Mouse (Mus musculus) MEL (cell line): ENCODE results near the gene Sema4f.

Source experiments
- CTCF ChIP-seq, 3 experiments: IDR thresholded peaks in 2 of 3; conservative IDR thresholded peaks in 1 of 3; 2 replicates each; pipeline ENCODE4 v1.5.1; 2011 to 2012; ENCODE audit warnings: low read length in 3 of 3, low read depth in 2 of 3, mild to moderate bottlenecking in 2 of 3, improper control_type of control experiment in 1 of 3, inconsistent platforms in 1 of 3, mixed read lengths in 1 of 3, moderate library complexity in 1 of 3; ENCODE audit not compliant: control insufficient read depth in 1 of 3, insufficient read depth in 1 of 3, poor library complexity in 1 of 3, severe bottlenecking in 1 of 3
- E2F4 ChIP-seq: IDR thresholded peaks from 2 replicates; pipeline ENCODE4 v1.6.1; 2011; ENCODE audit warnings: low read depth, low read length, improper control_type of control experiment, borderline replicate concordance
- EP300 ChIP-seq, 2 experiments: IDR thresholded peaks; 2 replicates each; pipeline ENCODE4 v1.6.1; 2011; ENCODE audit warnings: improper control_type of control experiment in 2 of 2, low read length in 2 of 2, low read depth in 1 of 2, mild to moderate bottlenecking in 1 of 2
- MAX ChIP-seq: IDR thresholded peaks from 2 replicates; pipeline ENCODE4 v1.6.1; 2011; ENCODE audit warnings: low read length, improper control_type of control experiment
- MYC ChIP-seq: IDR thresholded peaks from 2 replicates; pipeline ENCODE4 v1.6.1; 2011; ENCODE audit warnings: low read depth, mild to moderate bottlenecking, low read length, improper control_type of control experiment, moderate library complexity
- POLR2A ChIP-seq, 2 experiments: IDR thresholded peaks; 2 replicates each; pipeline ENCODE4 v1.6.1; 2011 to 2012; ENCODE audit warnings: low read length in 2 of 2, mild to moderate bottlenecking in 2 of 2, control low read depth in 1 of 2, improper control_type of control experiment in 1 of 2, low read depth in 1 of 2, moderate library complexity in 1 of 2; ENCODE audit not compliant: control insufficient read depth in 1 of 2, insufficient read depth in 1 of 2, poor library complexity in 1 of 2
- SIN3A ChIP-seq: IDR thresholded peaks from 2 replicates; pipeline ENCODE4 v1.6.1; 2012; ENCODE audit warnings: low read length, improper control_type of control experiment, inconsistent platforms
- TAL1 ChIP-seq: IDR thresholded peaks from 2 replicates; pipeline ENCODE4 v1.6.1; 2012; ENCODE audit warnings: mild to moderate bottlenecking, inconsistent platforms, low read length, moderate library complexity, mixed read lengths
- TCF12 ChIP-seq: IDR thresholded peaks from 2 replicates; pipeline ENCODE4 v1.6.1; 2014; ENCODE audit warnings: low read depth, mild to moderate bottlenecking, inconsistent platforms, low read length, improper control_type of control experiment, moderate library complexity
- UBTF ChIP-seq: IDR thresholded peaks from 2 replicates; pipeline ENCODE4 v1.6.1; 2012; ENCODE audit warnings: low read depth, mild to moderate bottlenecking, inconsistent platforms, low read length, improper control_type of control experiment, moderate library complexity, borderline replicate concordance; ENCODE audit not compliant: insufficient read depth
- ZMIZ1 ChIP-seq: IDR thresholded peaks from 2 replicates; pipeline ENCODE4 v1.6.1; 2012; ENCODE audit warnings: low read depth, mild to moderate bottlenecking, inconsistent platforms, low read length, improper control_type of control experiment, moderate library complexity
- ZNF384 ChIP-seq: IDR thresholded peaks from 2 replicates; pipeline ENCODE4 v1.6.1; 2012; ENCODE audit warnings: low read depth, mild to moderate bottlenecking, inconsistent platforms, low read length, improper control_type of control experiment

DNA sequence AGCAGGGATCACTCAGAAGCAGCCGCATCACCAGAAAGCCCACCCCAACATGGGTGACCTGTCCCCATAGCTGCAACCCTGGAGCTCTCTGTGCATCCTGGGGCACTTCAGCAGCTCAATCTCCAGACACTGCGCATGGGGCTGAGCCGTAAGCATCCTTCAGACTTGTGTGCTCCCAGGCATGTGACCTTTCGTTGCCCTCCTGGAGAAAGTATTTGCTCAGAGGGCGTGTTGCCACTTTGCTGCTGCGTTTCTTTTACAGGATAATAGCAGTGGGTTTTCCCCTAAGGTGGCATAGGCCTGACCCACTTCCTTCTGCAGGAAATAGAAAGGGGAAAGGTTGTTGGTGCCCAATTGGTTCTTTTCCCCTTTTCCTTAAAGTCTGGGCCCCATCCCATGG, 48.1 kb downstream of the Sema4f start:
- TF ChIP-seq MAX (no peak), EP300 (IDR thresholded peaks at IDR 0.05; ENCODE audit: low read depth in 1 of 2, low read length in 2 of 2) (no peak), CTCF (IDR thresholded peaks at IDR 0.05 in 2 of 3, conservative IDR thresholded peaks at IDR 0.05 in 1 of 3; ENCODE audit: control insufficient read depth in 1 of 3, insufficient read depth in 1 of 3, low read depth in 2 of 3, low read length in 3 of 3, poor library complexity in 1 of 3, severe bottlenecking in 1 of 3) (no peak), POLR2A (IDR thresholded peaks at IDR 0.05; ENCODE audit: control insufficient read depth in 1 of 2, insufficient read depth in 1 of 2, low read depth in 1 of 2, low read length in 2 of 2, poor library complexity in 1 of 2) (no peak), TCF12 (no peak), SIN3A (no peak), ZNF384 (no peak), MYC (no peak), TAL1 (no peak), E2F4 (no peak), UBTF (no peak), ZMIZ1 (no peak)
